Mouse (Mus musculus) forebrain, embryonic 10.5 days (tissue): ENCODE data around the gene Plce1. TPM values are rescaled to one million over a fixed set of nuclear protein-coding genes. Genes with fewer than 3 reads are reported as not detected.

Source experiments
- polyA plus RNA-seq: library from polyadenylated mRNA; unstranded; fragments of >200 nt; fragmentation: Nextera tagmentation; extraction: Ambion mirVana; gene quantifications from 2 replicates; pipeline ENCODE4 v1.2.1, GENCODE M21; 2016

Gene Plce1
- polyA plus RNA-seq, 1 experiment from 2014 or later: 2.8 TPM

Other genes with a start within 250 kb of the Plce1 start
- gene Lgi1, start 216.6 kb upstream of the Plce1 start, polyA plus RNA-seq: 0.25 and 0.63 TPM in 2 replicates
- 7.6 and 7.9 TPM in 2 replicates for gene Slc35g1, start 85.1 kb upstream of the Plce1 start, polyA plus RNA-seq